Mouse (Mus musculus) hindlimb bud, embryonic 11.5 days (tissue): ENCODE measurements at regions not wholly inside any gene's neighbourhood (a gene's known extent, or its start where the extent isn't known, plus 50 kb on each side); places are given as distances from the start of the nearest gene placed in this dataset.
A peak's percentile ranks its signal among the peaks of the same experiment; 100 is the strongest.

Experiments used
- DNase-seq: peaks from one replicate; pipeline ENCODE4 v3.0.0-alpha.2; 2012; ENCODE audit warnings: low read depth, low spot score; ENCODE audit errors: extremely low spot score

DNA sequence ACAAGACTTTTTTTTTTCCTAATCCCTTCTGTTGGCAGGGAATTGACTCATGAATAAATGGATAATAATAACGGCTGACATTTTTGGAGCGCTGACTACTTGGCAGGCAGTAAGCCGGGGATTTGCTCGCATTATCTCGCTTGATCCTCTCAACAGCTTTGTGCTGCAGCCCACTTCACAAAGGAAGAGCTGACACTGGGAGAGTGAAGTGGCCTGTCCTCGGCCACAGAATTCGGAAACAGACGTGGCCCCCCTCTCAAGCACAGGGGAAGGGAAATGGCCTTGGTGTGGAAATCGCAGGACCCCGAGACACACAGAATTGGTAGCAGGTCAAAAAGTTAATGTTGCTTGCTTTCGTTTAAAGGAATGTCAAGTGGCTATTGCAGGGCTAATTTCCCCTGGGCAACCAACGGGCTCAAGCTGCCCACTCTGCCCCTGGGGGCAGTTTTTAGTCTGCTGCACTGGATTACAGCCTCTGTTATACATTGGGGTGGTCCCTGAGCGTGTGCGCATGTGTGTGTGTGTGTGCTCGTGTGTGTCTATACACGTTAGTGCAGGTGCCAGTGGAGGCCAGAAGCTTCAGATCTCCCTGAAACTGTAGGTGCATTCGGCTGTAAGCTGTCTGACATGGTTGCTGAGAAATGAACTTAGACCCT is 483.1 kb downstream of the Plcl1 start:
- DNase-seq = no peak

DNA sequence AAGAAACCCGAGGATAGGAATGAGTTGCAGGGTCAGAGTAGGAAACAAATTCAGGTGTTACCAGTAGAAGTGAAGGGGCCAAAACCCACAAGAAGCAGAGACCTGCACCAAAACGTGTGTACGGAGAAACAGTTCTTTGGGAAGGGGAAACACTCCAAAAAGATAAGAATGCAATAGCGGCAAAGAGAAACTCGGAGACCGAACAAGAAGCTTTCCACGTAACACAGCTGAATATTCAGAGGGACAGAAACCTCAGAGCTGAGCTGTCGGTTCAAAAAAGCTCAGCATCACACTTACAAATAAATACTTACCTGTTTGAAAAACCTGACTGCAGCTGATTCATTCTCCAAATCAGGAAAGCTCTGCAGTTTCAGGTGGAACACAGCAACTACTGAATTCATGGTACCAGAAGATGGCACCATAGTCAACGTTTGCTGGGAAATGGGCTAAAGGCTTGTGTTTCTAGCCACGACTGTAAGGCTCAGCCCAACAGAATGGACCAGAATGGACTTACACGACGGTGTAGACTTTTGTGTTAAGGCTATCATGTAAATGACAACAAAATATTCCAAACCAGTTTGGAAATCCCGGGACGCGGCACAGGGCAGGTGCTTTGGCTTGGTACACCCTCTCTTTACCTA is 484.9 kb downstream of the Plcl1 start:
- DNase-seq = no peak

DNA sequence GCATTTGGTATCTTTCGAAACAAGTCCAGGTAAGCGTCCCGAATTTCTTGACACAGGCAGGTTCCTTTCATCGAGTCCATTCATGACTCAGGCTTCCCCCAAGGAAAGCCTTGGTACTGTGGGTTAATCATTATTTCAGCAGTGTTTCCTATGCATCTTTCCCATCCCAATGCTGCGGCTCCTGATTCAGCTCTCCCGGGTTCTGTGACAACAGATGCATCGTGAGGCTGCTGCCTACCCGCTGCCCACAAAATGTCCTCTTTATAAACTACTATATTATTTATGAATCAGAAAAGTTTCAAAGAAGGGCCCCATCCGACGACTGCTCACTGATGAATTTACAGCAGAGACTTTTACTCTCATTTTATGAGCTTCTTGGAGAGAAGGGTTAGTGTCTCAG is 486.2 kb downstream of the Plcl1 start:
- no peak for DNase-seq

DNA sequence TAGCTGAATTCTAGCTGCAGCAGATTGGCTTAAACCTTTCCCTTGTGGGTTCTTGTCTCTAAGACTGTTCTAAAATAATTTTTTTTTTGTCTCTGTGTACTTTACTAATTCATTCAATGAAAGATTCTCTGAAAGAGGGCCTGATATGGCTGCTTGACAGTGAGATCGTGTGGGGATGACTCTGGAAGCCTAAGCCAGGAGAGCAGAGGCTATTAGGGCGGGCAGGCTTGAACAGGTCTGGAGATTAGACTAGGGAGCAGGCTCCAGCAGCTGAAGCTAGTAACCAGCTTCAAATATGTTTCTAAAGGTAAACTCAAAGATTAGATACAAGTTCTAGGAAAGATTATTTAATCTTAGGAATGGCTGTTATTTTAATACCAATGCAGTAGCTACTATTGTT is 491.9 kb downstream of the Plcl1 start:
- no peak for DNase-seq

DNA sequence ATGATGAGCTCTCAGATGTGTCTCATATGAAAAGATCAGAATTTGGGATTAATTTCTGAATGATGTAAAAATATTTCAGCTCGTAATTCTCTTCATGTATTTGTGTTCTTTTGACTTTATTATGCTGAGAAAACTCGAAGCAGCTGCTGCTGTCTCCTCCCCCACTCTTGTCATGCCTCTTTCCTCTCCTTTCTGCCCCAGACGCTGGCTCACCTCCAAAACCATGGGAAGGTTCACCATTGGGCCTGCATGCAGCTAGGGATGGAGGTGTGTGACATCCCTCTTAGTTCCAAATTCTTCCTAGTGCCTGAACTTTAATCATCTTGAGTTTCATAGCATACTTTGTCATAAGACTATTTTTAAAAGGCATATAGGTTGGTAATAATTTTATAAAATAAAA is 492.3 kb downstream of the Plcl1 start:
- DNase-seq = no peak

DNA sequence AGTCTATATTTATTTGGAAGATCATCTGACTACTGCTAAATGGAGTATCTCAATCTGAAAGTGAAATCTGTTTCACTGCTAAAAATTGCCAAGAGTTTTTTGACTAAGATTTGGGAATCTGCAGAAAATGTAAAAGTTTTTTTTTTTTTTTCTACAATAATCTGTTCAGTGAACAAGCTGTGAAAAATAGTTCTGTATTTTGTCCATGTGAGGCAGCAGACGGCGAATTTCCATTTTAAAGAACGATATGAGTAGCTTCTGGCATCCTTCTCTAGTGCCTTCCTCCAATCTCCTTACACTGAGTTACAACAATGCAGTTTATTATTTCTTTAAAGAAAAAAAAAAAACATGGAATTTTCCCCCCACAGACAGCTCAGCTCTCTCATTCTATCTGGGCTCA is 494.3 kb downstream of the Plcl1 start:
- DNase-seq = no peak

DNA sequence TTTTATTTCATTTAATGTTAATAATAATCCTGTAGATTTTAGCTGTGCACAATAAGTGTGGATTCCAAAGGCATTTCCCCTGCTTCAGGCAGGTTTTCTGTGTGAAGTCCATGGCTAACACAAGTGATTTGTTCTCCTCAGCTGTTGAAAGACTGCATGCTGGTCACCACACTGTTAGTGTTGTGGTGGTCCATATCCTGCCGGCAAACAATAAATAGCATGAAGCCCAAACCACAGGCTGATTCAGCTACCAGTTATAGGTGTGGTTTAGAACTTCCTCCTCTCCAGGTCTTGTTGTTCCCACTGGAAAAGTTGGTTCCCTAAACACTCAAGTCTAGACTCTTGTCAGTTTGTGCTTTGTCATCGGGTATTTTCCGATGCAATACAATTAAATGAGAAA is 497.5 kb downstream of the Plcl1 start:
- DNase-seq = no peak

DNA sequence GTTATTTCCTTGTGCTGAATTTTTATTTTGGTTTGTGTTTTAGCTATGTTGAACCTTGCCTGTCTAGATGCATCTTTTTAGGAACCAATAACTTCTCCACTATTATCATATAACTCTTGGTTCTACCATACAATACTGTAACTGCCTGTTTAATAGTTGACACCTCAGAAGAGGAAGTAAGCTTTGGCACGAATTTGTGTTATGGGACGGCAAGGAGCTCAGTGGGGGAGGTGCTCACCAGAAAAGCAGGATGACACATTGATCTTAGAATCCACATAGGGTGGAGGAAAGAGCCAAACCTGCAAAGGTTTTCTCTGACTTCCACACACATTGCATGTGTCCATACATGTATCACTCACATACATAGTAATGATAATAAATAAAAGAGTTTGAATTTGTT is 498.9 kb downstream of the Plcl1 start:
- no peak for DNase-seq

DNA sequence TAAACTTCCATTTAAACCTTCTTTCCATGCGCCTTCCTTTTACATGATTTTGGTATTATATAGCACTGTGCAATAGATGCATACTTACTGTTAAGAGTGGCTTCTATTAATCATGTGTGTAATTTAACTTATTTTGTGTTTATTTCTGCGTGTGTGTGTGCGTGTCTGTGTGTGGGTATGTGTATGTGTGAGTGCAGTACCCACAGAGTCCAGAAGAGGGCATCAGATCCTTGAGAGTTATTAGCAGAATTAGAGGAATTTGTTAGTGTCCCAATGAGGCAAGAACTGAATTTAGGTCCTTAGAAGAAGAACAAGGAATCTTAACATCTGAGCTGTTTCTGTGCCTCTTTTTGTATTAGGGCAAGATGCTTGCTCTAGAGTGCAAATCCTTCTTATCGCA is 499.5 kb downstream of the Plcl1 start:
- no peak for DNase-seq

DNA sequence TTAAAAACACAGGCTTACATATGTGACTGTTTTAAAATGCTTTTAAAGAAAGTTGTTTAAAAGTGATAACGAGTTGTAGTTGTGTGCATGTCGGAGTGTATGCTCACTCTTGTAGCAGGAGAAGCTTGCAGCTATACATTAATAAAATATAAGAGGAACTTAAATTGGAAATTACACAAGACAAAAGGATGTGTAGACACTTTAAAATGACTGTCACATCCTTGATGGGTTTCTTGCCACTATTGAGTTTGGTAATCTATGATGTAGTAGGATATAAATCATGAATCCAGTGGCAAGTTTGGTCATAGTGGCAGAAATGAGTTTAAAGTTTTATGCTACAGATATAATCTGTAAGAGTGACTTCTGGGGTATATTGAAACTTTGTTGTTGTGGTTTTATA is 504.3 kb downstream of the Plcl1 start:
- no peak for DNase-seq

DNA sequence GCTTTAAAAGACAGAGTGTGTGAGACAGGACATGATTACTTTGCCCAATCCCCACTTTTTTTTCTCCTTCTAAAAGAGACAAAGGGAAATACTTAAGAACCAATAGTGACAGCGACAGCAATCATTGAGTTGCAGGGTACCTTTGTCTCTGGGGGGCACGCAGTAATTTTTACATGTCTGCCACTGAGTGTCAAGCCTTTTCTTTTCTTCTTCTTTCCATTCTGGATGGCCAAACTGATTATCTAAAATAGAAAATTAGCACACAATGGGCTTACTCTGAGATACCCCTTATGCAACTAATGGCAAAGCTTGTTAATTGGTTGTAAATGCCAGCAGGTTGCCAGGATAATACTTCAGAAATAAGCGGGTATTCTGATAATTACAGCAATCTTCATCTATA is 508.6 kb downstream of the Plcl1 start:
- no peak for DNase-seq

DNA sequence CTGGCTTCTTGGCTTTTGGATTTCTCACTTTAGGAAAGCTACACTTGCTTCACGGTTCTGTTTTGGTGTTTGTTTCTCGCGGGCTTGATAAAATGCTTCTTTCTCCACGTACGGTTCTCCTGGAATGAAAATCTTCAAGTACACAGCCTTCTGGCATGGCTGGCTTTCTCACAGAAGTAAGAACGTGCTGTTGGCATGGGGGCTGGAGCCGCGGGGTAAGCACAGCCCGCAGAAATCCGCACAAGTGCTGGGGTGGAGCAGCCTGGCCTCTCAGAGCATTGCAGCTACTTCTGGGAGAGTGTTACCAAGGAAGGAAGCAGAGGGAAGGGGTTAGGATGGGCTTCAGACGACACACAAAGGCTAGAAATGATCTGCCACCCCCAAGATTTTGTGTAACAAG is 510.2 kb downstream of the Plcl1 start:
- no peak for DNase-seq

DNA sequence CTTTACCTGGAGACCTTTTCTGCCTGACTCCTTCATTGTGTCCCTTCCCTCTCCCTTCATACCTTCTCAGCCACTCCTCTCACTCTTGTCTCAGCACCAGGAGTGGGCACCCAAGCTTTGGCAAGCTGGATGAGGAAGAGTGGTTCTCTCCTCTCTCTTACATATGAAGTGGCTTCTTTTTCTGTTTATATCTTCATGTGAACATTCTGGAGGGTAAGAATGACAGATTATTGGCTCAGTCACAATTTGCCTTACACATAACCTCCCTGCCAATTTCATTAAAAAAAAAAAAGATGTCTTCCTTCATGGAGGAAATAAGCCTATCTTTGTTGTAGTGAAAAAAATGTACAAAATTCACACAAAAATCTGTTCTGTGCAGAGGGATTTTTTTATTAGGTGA is 513.8 kb downstream of the Plcl1 start:
- DNase-seq = no peak

DNA sequence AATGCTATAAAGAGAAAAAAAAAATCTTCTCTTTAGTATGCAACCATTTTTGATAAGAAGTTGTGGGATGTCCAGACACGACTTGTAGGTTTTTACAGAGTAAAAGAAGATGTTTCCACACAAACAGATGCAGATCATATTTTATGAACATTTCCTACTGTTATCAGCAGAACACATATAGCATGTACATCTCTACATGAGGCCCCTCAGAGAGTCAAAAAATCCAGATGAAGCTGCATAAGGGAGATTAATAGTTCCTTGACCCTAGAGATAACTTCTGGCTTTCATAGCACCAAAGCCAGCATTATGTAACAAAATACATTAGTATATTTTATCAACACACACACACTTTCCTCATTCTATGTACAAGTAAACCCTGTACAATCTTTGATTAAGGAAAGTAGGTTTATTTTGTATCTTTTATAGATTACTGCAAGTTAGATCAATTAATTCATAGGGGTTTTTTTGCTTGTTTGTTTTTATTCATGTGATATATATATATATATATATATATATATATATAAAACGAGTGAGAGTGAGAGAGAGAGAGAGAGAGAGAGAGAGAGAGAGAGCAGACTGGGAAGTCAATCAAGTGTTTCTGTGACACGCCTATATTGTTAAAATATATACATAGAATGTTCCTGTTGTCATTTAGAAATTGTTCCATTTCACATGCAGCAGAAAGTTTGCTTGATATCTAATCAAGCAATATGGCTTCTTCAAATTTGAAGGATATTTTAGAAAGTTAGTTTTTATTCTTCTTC is 541.2 kb downstream of the Plcl1 start:
- no peak for DNase-seq

DNA sequence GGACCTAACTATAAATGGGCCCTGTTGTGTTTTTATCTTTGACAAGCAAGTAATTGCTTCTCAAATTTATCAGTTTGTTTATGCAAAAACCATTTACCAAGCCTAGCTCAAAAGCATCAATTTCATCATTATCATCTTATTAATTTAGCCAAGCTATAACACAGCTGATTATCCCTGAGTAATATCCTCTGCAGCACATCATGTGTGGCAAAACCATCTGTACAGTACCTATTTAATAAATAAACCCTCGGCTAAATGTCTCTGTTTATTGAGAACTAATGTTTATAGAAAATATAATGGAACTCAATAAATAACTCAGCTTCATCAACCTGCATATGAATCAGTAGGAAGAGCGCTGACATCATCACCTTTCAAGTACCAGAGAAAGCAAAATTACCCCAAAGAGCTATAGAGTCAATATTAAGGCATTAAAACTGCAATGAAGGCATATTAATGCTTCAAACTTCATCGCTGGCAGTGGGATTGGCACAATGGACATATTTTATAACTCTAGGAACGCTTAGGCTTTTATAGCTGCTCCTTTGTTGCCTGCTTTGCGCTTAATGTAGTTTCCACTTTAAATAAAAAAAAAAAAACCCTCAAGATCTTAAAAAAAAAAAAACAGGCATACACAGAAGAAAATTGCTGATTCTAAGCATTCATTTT is 542.0 kb downstream of the Plcl1 start:
- no peak for DNase-seq

DNA sequence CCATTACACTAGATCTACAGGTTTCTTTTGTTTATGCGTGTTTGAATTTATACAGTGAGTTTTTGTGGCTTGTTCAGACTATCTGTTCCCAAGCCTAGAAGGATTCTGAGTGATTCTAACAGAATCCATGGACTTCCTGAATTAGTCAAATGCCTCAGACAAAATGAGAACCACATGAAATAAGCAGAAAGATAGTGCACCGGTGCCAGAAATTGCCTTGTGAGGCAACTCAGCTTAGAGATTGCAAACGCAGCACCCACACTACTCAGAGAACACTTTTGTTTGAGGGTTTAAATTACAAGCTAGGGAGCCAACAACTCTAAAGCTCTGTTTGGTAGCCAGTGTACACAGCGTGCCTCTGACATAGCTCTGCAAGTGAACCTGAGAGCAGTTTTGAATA is 543.9 kb downstream of the Plcl1 start:
- no peak for DNase-seq

DNA sequence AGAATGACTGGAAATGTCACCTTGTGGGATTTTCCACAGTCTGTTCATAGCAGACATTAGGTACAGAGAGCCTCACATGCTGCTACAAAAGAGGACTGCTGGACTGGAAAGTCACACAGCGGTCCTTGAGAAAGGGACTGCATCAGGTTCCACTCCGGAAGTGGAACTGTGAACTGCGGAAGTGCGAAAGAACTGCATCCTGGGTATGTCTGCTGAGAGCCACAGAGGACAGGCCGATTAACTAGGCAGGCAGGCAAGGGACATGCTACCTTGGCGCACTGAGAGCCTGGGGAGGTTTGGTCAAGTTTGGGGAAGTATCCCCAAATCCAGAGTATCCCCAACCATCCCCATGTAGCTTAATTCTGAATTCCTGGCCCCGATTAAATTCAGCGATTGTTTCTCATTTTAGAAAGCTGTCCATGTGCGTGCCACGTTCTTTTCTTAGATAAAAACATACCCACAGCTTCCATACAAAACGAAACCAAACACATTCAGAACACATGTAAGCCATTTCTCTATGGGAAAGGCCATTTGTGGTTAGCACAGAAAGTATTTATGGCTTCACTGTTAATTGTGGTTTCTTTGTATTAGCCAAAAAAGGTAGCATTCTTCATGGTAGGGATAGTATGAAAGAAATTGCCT is 552.2 kb downstream of the Plcl1 start:
- no peak for DNase-seq

DNA sequence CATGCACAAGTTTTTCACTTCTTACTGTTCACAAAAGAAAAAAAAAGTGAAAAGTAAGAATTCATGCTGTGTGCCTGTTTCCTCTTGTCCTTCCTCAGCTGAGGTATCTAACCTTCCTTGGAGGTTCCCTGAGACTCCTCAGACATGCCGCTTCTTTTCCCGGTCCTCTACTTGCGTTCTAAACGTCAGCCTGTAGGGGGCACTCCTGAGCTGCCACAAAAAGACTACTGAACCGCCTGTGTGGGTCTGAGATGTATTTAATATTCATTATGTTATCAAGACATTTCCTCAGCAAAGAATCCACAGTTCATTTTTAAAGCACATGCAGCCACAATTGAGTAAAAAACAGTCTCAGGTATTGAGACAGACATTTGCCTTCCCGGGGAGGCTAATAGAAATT is 554.6 kb downstream of the Plcl1 start:
- peak; percentile 8 for DNase-seq

DNA sequence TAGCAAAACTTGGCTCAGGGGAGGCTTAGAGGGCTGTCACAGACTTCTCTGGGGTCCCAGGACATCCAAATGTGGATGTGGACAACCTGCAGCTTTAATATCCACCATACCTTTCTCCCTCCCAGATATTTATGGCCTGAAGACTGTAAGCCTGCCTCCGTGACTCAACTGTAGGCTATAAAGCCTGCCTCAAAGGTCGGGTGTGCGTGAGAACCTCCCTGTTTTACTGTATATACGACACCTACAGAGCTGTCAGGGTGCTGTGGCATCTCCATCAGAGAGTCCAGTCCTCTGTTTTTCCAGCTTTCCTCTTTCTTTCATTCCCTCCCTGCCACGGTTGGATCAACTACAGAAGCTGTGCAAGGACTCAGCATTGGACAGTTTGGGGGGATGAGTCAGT is 558.1 kb downstream of the Plcl1 start:
- DNase-seq = no peak

DNA sequence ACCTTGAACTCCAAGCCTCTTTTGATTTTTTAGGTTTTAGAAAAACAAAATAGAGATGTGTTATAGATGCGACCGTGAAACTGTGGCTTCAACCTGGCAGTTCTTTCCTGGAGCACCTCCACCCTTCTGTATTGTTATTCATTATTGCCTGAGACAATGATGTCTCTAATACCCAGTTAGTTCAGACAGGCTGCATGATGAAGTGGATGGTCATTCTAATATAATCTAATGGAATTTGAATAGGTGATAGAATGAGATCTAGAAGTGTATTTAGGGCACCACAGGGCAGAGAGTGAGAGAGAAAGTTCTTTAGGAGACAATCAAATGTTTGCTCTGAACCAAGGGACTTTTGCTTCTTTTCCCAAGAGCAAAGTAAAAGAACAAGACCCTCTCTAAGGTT is 560.6 kb downstream of the Plcl1 start:
- DNase-seq = no peak

DNA sequence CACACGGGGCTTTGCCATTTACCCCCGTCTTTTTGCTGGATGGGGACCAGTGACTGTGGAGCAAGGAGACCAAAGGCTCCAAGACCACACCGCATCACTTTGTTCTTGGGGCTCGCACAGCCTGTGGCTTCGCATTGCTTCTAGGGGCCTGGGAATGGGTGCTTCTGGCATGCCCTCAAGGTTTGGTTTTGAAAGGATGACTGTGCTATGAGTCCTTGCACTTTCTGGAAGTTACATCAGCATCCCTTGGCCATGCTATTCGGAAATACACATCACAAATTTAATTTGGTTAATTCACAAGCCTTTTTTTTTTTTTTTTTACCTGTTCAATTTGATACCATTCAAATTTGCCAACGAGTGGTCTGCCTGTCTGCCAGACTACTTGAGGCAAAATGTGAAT is 562.1 kb downstream of the Plcl1 start:
- no peak for DNase-seq
